Mouse (Mus musculus): Measurements from ENCODE around the gene Nomo1.

The Nomo1 gene

DNA sequence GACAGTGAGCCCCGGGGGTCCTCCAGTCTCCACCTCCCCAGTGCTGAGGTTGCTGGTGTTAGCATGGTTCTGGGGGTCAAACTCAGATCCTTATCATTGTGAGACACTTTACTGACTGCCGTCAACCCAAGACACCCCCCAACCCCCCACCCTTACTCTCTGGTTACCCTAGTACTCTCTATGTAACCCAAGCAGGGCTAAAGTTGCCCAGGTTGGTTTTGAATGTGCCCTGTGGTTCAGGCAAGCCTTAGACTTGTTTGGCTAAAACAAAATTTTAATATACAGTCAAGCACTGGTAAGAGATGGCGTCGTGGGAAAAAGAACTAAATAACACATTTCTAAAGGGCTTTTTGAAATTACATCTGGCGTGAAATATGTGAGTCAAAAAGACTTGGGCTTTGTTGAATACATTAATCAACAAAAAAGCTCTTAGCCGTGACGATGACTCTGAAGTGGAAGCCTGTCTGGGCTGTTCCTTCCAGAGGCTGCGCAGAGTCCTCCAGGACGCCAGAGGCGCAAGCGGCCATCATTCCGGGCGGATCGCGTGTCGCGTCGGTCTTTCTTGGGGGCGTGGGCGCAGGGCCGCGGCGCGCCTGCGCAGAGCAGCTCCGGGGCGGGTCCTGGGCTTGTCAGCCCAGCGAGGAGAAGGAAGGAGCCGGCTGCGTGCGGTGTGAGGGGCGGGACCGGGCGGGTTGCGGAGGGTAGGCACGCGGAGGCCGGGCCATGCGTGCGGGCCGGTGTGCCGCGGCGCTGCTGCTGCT is at the start of gene Nomo1:
Gene Nomo1, plus strand, starts transcription at position 590 of the 761 bp plus-strand sequence.
- peak; percentile 97 for DNase-seq

DNA sequence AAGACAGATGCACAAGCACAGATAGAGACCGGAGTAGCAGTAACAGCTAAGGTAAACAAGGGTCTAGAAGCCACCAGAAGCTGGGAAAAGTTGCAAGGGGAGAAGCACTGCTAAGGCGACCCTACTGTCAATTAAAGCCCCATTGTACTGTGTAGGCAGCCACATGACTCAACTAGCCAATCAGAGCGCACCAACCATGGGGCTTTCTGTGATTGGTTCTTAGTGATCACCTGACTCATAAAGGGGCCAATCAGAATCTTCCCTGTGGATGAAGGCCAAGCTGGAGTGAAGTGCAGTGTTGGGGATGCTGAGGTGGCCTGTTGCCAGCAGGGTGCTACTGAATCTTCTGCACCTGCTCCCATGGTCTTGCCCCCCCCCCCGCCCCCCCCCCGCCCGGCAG is 46.6 kb upstream of the Nomo1 start:
- no peak for DNase-seq

DNA sequence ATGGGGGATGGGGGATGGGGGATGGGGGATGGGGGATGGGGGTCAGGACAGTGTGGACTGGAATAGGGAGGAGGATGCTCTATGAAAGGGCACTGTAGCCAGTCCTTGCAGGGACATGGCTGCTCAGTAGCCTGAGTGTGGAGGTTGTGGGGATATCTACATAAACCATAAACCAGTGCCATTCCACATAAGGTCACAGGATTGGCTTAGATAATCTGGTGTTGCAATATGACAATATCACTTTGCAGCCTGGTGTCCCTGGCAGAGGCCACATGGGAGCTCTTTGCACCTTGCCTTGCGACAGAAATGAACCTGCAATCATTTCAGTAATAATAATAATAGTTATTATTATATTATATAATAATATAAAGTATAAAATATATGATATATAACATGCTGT is 45.2 kb upstream of the Nomo1 start:
- no peak for DNase-seq

DNA sequence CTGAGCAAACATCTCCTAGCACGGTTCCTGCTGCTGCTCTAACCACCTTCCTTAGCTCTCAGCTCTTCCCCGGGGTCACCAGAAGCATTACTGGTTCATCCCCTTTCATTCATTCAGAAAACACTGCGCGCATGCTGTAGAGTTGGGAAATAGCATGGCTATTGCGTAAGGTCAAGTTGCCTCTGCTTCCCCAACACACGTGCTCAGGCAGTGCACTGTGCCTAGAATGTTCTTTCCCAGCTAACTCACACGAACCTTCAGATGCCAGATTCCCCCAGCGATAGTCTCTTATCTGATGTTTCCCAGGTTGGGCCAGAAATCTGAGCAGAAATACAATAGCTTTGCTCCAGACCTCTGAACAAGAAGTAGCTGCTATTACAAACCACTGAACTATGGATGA is 41.0 kb upstream of the Nomo1 start:
- DNase-seq = no peak

DNA sequence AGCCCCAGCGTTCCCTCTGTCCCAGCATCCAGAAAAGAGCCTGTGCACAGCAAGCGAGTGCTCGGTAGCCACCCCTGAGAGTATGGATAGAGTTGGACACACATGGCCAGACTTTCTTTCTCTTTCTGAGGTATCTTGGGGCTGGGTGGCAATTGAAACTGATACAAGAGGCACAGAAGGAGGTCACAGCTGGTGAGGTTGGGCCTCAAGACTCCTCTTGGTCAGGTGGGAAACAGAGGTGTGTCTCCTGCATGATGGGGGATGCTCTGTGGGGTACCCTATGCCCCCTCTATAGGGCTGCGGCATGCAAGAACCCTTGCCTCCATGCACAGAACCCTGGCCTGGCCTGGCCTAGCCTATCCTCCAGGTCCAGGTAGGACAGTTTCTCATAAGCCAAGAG is 32.9 kb upstream of the Nomo1 start:
- DNase-seq = no peak

DNA sequence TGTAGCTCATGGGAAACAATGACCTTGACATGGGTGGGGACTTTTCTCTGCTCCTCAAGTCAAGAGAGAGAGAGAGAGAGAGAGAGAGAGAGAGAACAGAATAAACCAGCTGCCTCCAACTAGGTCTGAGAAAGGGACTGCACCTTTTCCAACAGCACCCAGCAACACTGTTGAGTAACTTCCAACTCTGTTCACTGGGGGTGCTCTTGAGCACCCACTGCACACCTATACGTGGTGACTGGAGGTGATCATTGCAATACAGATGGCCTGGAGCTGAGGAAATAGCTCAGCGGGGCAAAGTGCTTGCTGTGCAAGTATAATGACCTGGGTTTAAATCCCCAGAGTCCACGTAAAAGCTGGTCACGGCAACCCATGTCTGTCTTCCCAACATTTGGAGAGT is 30.8 kb upstream of the Nomo1 start:
- DNase-seq = no peak

DNA sequence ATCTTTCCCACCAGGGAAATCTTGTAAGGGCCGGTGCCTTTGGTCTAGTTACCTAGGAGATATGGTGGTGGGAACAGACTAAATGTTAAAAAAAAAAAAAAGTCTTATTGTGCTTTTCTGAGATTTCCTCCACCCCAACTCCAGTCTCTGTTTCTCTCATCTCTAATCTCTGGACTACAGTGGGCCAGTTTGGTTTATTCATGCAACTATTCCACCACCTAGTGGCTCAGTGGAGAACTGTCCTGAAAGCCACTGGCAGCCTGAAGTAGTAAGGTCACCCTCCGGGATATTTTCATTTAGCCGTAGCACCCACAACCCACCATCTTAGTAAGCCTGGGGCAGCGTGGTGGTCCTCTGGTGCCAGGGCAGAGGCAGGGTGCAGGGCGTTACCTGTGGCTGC is 23.9 kb upstream of the Nomo1 start:
- peak; percentile 45 for DNase-seq

DNA sequence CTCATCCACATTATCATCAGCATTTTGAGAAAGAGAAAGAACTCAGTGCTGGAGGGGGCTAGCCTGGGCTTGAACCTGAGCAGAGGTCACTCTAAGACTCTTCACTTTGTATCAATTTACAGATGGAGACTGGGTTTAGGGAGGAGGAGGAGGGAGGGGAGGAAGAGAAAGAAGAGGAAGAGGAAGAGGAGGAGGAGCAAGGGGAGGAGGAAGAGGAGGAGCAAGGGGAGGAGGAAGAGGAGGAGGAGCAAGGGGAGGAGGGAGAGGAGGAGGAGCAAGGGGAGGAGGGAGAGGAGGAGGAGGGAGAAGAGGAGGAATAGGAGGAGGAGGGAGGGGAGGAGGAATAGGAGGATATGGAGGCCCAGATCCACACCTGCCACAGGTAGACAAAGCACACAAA is 21.4 kb upstream of the Nomo1 start:
- no peak for DNase-seq

DNA sequence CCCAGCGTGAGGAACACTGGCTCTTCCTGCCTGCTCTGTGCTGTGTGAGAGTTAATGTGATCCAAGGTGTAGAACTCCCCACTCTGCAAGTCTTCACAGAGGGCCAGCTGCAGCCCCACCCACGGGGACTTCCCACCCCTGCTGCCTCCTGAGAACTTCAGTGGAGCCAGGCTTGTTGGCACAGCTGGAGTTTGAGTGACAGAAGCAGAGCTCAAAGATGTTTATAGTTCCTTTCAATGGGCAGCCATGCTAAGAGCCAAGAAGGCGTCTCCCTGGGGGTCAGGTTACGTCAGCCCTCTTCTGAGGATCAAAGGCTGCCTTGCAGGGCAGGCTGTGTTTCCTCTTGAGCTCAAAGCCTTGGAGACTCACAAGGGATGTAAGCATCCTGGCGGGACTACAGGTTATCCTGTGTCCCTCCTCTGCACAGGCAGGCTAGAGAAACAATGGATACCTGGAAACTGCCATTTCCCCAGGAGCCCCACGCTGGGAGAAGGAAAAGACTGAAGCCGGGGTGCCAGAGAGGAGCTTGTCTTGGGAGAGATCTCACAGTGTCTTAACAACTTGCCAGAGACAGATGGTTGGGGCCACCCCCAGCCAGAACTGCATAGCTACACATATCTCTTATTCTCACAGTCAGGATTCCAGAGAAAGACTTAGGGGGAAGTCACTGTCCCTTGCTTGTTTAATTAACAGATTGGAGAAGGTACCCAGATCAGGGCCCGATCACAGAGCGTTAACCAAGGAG is 20.1 kb upstream of the Nomo1 start:
- no peak for DNase-seq

DNA sequence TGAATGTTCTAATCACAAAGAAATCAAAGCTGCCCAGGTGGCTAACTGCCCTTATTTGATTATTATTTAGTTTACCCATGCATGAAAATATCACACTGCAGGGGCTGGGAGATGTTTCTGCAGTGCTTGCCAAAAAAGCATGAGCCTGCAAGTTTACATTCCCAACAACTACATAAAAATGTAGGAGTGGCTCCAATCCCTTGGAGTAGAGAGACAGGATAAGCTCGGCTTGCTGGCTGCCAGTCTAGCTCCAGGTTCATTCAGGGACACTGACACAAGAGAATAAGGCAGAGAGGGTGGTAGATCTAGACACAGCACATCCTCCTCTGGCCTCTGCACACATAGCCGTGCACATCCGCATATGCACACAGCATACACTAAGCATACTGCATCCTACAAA is 13.9 kb upstream of the Nomo1 start:
- DNase-seq = no peak

DNA sequence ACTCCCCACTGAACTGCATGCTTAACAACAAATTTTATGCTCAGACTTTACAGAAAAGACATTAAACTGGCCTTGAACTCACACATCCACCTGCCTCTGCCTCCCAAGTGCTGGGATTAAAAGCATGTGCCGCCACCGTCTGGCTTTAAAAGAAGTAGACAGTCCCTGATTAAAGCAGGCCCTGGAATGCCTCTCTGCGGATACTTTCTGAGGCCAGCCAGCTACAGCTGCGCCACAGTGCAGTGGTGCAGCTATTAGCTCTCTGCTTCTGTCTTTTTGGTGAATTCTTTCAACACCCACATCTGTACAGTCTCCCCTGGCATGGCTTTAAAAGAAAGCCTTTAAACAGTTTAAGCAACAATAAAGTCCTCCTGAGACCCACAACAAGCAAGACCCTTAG is 11.5 kb upstream of the Nomo1 start:
- no peak for DNase-seq

DNA sequence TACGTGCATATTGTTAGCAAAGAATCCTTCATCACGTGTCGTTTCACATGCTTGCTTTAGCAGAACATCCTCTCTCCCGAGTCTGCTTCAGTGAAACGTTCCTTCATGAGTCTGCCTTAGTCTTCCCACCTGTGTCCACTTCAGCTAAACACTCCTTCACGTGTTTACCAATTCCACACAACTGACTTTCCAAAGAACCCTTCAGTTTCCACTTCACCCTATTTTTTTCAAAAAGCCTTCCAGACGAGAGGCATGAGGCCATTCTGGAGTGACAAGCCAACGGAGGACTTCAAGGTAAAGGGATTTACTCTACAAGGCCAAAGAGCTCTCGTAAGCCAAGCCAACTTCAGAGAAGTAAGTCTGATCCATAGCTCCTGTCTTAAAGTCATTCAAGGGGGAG is 8.1 kb upstream of the Nomo1 start:
- no peak for DNase-seq

DNA sequence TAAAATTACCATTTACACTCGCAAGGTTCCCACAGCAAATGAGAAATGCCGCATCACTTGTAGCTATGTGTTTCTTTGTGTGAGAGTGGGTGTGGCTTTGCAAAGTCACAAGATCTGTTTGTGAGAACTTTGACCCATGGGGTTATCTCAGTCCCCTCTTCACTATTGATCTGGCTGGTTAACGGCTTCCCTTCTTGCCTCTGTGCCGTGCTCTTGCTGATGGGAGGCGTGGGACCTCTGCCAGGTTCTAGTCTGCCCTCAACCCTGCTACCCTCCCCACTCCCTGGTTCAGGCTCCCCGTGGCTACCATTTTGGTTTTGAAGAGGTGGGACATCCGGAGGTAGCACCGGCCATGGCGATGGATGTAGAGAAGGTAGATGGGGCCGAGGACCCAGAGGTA is 4.8 kb upstream of the Nomo1 start:
- no peak for DNase-seq

DNA sequence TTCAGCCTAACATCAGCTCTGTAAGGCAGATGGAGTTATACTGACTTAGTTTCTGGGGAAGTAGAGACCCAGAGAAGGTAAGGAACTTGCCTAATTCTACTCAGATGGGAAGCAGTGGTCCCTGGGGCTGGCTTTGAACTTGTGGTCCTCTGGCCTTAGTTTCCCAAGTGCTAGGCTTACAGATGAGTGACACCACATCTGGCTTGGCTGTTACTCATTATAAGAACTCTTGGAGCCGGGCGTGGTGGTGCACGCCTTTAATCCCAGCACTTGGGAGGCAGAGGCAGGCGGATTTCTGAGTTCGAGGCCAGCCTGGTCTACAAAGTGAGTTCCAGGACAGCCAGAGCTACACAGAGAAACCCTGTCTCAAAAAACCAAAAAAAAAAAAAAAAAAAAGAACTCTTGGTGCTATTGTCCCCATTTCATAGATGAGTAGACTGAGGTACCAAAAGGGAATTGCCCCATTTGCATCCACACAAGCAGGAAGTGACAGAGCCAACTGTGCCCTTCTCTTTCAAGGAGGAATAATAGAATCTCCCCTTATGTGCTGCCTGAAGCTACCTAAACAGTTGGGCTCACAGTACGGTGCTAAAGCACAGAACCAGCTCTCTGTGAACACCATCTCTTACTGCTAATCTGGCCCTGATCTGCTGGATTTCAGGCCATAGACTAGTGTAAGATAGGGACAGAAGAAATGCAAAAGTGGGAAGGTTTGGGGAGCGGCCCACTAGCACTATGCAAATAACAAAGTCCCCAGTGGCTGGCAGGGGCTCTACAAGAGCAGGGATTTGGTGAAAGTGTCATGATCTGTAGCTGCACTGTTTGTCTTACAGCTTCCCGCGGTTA is 4.0 kb upstream of the Nomo1 start:
- peak; percentile 14 for DNase-seq

DNA sequence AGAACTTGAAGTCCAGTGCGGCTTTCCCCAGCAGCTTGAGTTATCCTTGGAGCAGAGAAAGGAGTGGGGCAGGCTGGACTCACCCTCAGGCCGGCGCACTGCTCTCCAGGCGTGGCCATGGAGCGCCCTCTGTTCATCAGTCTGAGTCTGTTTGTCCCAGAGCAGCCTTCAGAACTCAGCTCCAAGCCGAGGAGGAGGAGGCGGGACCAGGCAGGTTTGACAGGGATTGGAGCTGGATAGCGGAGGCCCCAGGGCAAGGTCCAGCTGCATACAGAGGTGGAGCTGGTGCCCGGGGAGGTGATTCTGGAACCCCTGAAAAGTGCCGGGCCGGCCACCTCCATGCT is 3.4 kb upstream of the Nomo1 start, which contains the start of gene Abcc6:
Gene Abcc6, minus strand, starts transcription at position 158 of the 344 bp plus-strand sequence.
- peak; percentile 59 for DNase-seq

DNA sequence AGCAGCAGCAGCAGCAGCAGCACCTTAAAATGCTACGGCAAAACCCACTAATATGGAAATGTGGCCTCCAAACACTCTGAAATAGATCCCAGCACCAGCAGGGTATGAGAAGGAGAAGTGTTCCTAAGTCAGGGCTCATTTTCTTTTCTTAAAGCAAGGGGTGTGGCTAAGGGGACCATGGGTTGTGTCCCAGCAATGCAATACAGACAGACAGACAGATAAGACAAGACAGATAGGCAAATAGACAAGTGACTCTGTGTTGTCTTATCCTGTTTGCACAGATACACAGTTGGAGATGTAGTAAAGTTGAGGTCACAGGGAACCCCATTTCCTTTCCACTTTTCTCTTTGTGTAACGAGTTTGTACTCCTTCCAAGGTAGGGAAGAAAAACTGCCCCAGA is 2.4 kb upstream of the Nomo1 start:
- DNase-seq = no peak

DNA sequence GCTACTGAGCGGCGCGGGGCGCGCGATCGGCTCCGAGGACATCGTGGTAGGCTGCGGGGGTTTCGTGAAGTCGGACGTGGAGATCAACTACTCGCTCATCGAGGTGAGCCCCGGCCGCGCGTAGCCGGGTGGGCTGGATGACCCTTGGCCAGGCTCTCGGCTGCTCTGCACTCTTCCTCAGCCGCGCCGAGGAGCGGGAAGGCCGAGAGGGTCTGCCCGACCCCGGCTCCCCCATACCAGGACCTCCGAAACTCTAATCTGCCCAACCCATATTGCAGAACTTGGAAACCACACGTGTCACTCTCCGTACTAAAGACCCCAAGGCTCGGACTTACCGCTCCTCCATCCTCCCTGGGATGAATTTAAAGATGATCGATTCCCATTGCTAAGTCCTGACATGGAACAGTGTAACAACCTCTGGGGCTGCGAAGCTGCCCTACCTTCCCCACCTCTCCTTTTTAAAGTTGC is 406 bp downstream of the Nomo1 start:
- no peak for DNase-seq

DNA sequence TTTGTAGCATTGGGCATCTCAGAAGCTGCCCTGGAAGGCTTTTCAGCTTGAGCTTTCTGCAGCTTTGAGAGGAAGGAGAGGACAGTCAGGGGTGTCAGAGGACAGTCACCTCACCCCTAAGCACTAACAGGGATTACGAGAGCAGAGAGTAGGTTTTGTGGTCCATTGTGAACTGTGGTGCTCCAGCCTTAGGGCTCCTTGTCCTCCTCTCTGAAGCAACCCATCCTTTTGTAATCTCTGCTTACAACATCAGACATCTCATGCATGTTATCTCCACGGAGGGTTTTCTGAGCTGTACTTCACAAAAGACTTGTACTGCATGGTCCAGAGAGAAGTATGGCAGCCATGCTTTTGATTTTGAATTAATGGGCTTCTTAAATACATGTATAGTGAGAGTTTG is 1.5 kb downstream of the Nomo1 start:
- DNase-seq = no peak

DNA sequence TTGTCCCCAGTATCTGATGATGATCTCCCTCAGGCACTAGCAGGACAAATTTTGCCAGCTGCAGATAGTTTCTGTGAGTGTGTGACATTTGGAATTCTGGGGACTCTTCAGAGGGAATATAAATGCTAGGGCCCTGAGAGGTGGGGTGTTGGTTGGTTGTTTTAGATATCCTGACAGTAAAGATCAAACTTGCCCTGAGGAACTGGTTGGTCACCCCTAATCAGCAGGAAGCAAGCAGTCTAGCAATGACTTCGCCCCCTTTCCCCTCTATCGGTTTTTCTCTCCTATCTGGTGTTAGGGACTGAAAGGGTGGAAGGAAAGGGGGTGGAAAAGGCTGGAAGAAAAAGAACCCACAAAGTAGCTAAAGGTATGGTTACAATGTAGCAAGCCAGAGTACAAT is 2.0 kb downstream of the Nomo1 start:
- no peak for DNase-seq

DNA sequence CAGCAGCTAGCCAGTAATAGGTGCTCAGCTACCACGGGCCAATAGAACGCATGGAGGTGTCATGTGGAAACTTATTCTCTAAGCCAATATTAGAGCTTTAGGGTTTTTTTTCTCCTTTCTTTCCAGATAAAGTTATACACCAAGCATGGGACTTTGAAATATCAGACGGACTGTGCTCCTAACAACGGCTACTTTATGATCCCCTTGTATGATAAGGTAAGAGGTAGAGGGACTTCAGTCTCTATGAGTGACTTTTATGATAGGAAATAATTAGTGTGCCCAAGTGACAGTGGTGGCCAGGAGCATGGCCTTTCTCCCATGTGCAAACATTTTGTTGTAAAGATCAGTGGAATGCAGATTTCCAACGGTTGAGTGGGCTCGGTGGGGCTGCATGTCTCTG is 3.9 kb downstream of the Nomo1 start:
- no peak for DNase-seq

DNA sequence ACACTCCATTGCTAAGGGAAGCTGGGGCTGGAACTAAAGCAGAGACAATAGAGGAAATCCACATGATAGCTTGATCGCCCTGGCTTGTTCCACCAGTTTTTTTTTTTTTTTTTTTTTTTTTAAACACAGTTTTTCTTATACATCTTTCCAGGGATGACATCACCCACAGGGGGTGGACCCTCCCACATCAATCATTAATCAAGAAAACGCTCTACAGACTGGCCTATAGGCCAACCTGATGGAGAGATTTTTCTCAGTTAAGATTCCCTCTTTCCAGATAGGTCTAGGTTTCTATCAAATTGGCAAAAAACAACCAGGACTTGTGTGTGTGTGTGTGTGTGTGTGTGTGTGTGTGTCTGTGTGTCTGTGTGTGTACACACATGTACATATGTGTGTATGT is 6.4 kb downstream of the Nomo1 start:
- DNase-seq = no peak

DNA sequence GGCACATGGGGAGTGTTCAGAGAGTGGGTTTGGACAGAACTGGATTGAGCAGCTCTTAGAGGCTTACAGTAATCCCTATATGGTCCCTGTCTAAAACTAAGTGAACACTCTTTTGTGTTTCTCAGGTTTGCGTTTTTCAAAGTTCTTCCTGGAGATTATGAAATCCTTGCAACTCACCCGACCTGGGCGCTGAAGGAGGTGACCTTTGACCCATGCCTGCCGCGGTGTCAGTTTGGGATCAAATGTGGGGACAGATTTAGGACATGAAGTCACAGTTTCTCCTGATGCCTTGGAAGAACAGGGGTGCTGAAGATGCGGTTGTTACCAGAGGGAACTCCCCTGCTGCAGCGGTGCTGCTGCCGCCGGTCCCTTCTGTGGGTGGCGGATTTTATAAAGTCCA is 10.6 kb downstream of the Nomo1 start:
- no peak for DNase-seq

DNA sequence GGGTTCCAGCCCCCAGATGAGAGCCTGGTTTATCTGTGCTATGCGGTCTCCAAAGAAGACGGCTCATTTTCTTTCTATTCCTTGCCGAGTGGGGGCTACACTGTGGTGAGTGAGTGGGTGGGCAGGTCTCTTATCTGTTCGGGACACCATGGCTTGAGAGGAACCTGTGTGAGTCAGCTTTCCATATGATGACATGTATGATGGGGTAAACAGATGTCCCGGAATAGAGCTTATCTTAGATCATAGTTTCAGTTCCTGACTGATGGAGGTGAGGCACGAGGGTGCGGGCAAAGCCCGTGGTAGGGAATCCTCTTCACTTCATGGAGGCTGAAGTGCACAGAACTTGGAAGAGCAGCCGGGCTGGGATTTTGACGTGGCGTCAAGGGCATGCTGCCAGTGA is 12.4 kb downstream of the Nomo1 start:
- DNase-seq = no peak
